Mouse (Mus musculus) liver, postnatal 0 days (tissue): ENCODE results near the gene Celf2.

ENCODE experiments used
- CTCF ChIP-seq: sonication (generic); IDR thresholded peaks from 2 replicates; pipeline ENCODE4 v1.5.1; 2016; ENCODE audit warnings: antibody characterized with exemption, low read depth
- EP300 ChIP-seq: IDR thresholded peaks from 2 replicates; pipeline ENCODE4 v1.6.1; 2016; ENCODE audit warnings: antibody characterized with exemption, low read depth, mild to moderate bottlenecking

DNA sequence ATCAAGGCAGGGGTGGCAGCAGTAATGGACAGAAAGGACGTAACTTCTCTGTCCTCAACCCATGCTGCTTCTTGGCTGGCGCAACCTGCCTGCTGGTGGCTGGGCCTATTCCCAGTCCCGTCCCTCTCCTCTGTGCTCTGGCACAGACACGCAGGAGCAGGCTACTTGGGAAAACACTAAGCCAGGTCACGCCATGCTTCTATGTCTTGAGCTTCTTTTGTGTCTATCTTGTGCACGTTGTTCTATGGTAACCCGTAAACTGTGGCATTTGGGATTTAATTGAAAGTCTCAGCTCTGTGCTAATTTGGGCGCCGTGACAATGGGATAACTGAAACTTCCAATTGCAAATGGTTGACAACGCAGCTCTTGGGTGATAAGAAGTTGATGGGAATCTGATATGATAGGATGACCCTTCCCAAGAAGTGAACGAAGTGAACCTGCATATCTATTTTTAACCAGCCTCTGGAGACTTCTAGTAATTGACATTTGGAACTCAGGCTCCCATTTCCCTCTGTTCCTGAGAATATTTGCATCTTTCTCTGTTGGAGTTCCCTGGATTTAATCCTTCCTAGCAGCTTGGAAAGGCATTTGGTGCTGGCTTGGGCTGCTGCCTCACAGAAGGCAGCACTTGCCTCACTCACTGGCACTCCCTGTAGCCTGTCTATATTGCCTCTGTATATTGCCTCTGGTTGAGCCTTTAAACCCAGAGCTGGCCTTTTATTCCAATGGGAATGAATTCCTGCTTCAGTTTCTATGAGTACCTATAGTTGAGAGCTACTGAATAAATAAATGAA lies 335.9 kb downstream of the Celf2 start:
- TF ChIP-seq EP300 (no peak), CTCF (no peak)
